Comparison of ENCODE assay signal across 14 mouse cellular contexts in genomic region chr6:28680537-28680936, GRCm38 (mm10).
DNase-seq lines count a peak whose midpoint lies in the region; TF ChIP-seq lines count a peak whose summit lies in the region.
"Had no signal": no experiment of that assay in that cellular context is flagged by ENCODE, and none has a peak within 500 bp of the region (broad histone marks: within the 10 kb centered on the region; RNA-seq: fewer than 3 reads in every experiment).

No protein-coding gene starts in this region.

- no peak overlapping the region for H3K27ac ChIP-seq in gastrocnemius, adult 2 months
- H3K27ac ChIP-seq in layer of hippocampus, adult 2 months: peak overlapping the region; percentile 24; the same call in 1 of the 2 replicates
- H3K27ac ChIP-seq: forebrain, embryonic 15.5 days; hindbrain, embryonic 15.5 days; limb, embryonic 15.5 days had no signal

- intact Hi-C loops in gastrocnemius, adult 2 months (cut with DNase I): no loop called here

- TF ChIP-seq CTCF in gastrocnemius, adult 2 months (IDR thresholded peaks at IDR 0.05): no peak
- no peak for TF ChIP-seq CTCF in layer of hippocampus, adult 2 months (conservative IDR thresholded peaks at IDR 0.05)

- no peak overlapping the region for H3K4me3 ChIP-seq in gastrocnemius, adult 2 months
- H3K4me3 ChIP-seq in layer of hippocampus, adult 2 months: no peak overlapping the region
- H3K4me3 ChIP-seq: forebrain, embryonic 15.5 days; hindbrain, embryonic 15.5 days; limb, embryonic 15.5 days had no signal

- DNase-seq in gastrocnemius, adult 2 months: peak; percentile 20
- no peak for DNase-seq in gastrocnemius, postnatal 4 days (ENCODE audit: low spot score in 2 of 2)
- no peak for DNase-seq in layer of hippocampus, adult 2 months (ENCODE audit: low spot score in 2 of 2)
- no peak for DNase-seq in layer of hippocampus, adult 8-10 months (ENCODE audit: low spot score in 2 of 2)
- peak; percentile 6 to 39 for DNase-seq in kidney, postnatal 25 days
- DNase-seq in lung, postnatal 4 days: peak; percentile 27 to 59
- DNase-seq in spleen, adult 12 weeks (ENCODE audit: low spot score): no peak
- no peak for DNase-seq in T-cell, adult 2 months (ENCODE audit: low spot score)
- DNase-seq: cerebellum, adult 11-12 months; spleen, adult 18-20 months; thymus, postnatal 25 days had no signal

Comparison
In these comparisons a context has a peak if more than half of its experiments do, and no peak if none do; other contexts are left out.
1. DNase-seq: peak in gastrocnemius, adult 2 months (single experiment), kidney, postnatal 25 days (2 of 2) and lung, postnatal 4 days (2 of 2); none in gastrocnemius, postnatal 4 days (0 of 2), layer of hippocampus, adult 2 months (0 of 2), layer of hippocampus, adult 8-10 months (0 of 2), spleen, adult 12 weeks (single experiment) and T-cell, adult 2 months (single experiment).